Mouse (Mus musculus): ENCODE results near the gene Rgs7bp. TPM values are rescaled to one million over a fixed set of nuclear protein-coding genes. Genes with fewer than 3 reads are reported as not detected.
"Not testable (repeated sequence)": the region's sequence is repeated elsewhere in the genome, so short reads cannot be mapped to it uniquely, and the experiment has no call there.

Rgs7bp gene
- total RNA-seq, 2 experiments from 2014 or later, result 0.48 to 0.70 TPM

DNA sequence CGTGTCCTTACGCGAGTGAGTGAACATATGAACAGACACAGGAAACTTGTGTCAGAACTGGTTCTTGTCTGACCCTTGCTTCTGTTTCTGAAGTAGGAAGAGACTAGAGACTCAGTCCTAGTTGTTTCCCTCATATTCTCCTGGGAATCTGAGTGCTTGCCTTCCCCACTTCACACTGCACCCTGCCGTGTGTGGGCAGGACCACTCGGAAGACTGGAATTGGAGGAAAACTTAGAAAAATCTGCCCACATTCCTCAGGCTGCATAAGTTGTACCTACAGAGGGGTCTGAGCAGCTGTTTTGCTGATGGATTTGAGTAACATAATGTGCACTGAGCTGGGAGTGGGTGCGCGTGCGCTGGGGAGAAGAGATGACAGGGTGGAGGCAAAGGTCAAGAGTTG is 114.2 kb downstream of the Rgs7bp start:
- H3K27ac ChIP-seq, result peak overlapping the region; percentile 1; the same call in 1 of the 2 replicates
- intact Hi-C loops (cut with DNase I), result loop anchor here (2.0 kb wide), 2 partner anchors 132 to 656 kb away; no protein-coding TSS in a partner anchor
- TF ChIP-seq CTCF (IDR thresholded peaks at IDR 0.05), result no peak
- no peak for DNase-seq
- peak overlapping the region; percentile 48 for H3K4me3 ChIP-seq

DNA sequence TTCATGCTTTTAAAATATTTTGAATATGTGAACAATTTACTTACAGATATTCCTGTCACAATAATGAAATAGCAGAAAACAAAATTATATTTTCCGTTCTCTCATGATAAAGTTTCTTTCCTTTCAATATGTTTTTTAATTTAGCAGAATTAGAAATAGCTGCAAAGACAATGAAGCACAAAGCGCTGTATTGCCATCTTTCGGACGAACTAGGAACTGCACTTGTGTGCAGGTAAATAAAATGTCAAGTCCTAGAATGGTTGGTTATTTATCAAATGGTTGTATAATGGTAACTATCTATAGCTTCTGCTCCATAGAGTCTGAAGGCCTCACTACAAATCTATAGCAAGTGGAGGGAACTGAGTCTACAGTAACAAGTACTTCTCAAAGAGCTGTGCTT is 114.9 kb downstream of the Rgs7bp start:
- DNase-seq, result peak; percentile 58
- intact Hi-C loops (cut with DNase I), result loop anchor here (2.0 kb wide), 2 partner anchors 131 to 655 kb away; no protein-coding TSS in a partner anchor

DNA sequence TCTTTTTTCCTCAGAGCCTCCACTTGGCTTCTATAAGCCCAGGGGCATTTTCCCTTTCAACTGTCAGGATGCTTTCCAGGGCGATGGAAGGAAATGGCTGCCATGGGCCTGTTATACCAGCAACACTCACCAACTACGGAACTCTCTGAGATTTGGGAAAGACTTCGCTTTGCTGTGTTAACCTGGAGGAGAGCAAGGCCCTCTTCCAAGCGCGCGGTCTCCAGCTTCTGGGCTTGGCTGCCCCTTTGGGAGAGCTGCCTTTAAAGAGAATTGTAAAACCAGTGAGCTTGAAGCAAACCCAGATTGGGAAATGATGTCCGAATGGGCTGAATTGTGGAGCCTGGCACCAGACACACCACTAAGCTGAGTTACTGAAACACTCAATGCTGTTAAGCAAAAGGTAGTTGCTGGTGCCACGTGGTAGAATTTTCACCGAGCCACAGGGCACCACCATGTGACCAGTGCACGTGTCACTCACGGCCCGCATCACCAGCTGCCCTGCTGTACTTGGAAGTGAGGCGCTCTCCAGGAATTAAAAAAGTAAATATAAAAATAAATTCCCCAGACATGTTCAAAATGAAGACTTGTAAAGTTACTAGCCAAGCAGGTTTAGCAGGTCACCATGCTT is 115.7 kb downstream of the Rgs7bp start:
- Histone ChIP-seq H3K27ac (peak overlapping the region; percentile 31; the same call in 1 of the 2 replicates), H3K4me3 (no peak overlapping the region)
- no peak for TF ChIP-seq CTCF (IDR thresholded peaks at IDR 0.05)
- DNase-seq, result peak; percentile 26
- intact Hi-C loops (cut with DNase I), result no loop called here

More for the DNA sequence above, 114.9 kb downstream of the Rgs7bp start:
- peak; percentile 86 for TF ChIP-seq CTCF (IDR thresholded peaks at IDR 0.05)
- peak overlapping the region; percentile 31; the same call in 1 of the 2 replicates for H3K27ac ChIP-seq
- peak overlapping the region; percentile 48 for H3K4me3 ChIP-seq

DNA sequence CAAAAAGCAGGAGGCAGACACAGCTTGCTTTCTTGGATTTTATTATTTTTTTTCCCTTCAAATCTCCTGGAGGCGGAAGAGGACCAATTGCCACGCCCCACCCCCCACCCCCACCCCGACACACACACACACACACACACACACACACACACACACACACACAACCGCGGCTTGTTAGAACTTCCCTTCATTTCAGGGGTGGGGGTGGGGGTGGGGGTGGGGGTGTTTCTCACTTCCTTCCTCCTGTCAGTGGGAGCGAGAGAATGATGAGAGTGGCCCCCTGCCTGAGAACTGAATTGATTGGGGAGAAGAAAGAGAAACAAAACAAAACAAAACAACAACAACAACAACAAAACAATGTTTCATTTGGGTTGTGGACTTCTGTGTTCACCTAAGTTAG is 117.0 kb downstream of the Rgs7bp start:
- H3K4me3 ChIP-seq, result peak overlapping the region; percentile 26
- no peak for DNase-seq
- no peak overlapping the region for H3K27ac ChIP-seq
- intact Hi-C loops (cut with DNase I), result no loop called here
- TF ChIP-seq CTCF (IDR thresholded peaks at IDR 0.05), result no peak

DNA sequence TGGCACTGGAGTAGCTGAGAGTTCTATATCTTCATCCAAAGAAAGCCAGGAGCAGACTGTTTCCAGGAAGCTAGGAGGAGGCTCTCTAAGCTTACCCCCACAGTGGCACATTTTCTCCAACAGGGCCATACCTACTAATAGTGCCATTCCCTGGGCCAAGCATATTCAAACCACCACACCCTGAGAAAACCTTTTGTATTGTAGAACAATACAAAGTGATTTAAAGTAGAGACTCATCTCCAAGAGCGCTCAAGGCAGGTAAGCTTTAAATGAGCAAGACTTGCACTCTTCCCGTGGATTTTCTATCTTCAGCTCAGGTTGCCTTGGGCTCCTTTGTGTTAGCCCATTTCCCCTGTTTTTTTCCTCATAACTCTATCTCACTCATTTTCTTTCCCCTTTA is 118.1 kb downstream of the Rgs7bp start:
- no peak overlapping the region for H3K27ac ChIP-seq
- intact Hi-C loops (cut with DNase I), result no loop called here
- no peak for DNase-seq

DNA sequence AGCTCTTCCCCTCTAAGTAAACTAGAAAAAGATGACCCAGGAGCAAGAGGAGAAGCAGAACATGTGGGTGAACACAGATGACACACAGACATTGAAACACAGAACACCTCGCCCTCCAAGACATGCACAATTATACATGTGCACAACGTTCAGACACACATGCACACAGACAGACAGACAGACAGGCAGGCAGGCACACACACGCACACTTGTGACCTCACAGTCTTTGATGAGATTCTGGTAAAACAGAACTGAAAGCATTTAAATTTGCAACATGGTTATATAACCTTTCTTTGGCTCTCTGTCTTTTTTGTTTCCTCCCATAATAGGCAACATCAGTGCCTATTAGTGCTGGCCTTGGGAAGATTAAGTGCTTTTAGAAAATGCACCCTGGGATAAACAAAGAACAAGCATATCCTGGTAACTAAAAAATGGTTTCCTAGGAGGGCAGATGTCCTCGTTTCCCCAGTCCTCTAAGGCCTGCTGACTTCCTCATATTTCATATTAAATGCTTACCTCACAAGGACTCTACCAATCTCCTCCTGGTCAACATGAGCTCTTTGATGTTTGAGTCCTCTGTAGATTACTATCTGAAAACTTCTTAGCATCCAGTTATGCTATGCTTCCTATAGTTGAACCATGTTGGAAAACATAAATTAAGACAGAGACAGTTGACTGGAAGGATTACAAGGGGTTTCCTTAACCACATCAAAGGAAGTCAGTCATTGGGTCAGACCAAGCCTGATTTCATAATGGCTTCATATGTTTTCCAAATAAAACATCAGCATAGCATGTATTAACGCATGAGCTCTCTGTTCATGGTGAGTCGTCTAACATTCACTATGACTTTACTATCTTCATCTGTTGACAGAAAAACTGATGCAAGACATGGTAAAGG is 122.8 kb downstream of the Rgs7bp start:
- no peak overlapping the region for H3K27ac ChIP-seq
- no peak for DNase-seq
- TF ChIP-seq CTCF (IDR thresholded peaks at IDR 0.05), result no peak
- intact Hi-C loops (cut with DNase I), result no loop called here
- H3K4me3 ChIP-seq, result no peak overlapping the region

More for the DNA sequence above, 118.1 kb downstream of the Rgs7bp start:
- no peak for TF ChIP-seq CTCF (IDR thresholded peaks at IDR 0.05)
- H3K4me3 ChIP-seq, result no peak overlapping the region

DNA sequence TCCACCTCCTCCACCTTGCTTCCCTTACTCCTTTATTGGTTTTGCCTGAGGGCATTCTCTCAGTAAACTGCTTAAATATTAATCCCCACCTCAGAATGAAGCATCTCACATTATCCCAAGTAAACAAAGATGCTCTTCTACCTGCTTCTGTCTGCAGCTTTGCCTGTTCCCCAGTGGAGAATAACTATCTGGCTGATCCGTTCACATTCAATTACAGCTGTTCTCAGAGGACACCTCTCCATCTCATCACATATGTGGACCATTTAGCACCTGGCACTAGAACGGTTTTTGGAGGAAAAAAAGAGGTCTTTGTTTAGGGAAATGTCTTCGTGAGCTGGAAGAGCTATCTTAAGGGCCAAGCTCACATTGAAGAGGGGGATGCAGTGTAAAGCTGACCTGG is 123.9 kb downstream of the Rgs7bp start:
- no peak for DNase-seq
- TF ChIP-seq CTCF (IDR thresholded peaks at IDR 0.05), result no peak
- no peak overlapping the region for H3K27ac ChIP-seq

DNA sequence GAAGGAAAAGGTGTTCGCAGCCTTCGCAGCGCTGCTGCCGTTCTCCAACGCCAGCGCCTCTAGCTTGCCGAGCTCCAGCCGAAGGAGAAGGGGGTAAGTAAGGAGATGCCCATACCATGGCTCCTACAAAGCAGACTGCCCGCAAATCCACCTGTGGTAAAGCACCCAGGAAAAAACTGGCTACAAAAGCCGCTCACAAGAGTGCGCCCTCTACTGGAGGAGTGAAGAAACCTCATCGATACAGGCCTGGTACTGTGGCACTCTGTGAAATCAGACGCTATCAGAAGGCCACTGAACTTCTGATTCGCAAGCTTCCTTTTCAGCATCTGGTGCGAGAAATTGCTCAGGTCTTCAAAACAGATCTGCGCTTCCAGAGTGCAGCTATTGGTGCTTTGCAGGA is 136.1 kb downstream of the Rgs7bp start:
- DNase-seq, result no peak
- intact Hi-C loops (cut with DNase I), result no loop called here
- no peak overlapping the region for H3K27ac ChIP-seq
- peak; percentile 60 for TF ChIP-seq CTCF (IDR thresholded peaks at IDR 0.05)
- H3K4me3 ChIP-seq, result no peak overlapping the region

More for the DNA sequence above, 123.9 kb downstream of the Rgs7bp start:
- intact Hi-C loops (cut with DNase I), result no loop called here
- no peak overlapping the region for H3K4me3 ChIP-seq

DNA sequence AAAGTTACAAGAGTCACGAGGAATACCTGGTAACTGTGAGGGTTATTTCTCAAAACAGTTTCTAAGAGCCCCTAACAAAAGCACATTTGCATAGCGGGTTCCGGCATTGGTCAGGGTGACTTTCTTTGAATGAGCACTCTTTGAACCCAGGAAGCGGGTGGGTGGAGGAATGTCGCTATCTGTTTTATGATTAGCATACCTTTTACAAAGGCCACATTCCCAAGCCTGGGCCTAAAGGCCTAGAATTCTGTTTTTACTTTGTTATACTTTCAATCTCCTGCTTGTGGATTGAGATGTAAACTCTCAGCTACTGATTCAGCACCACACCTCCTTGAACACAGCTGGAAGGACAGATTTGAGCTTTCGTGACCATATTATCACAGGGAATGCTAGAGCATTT is 138.0 kb downstream of the Rgs7bp start:
- H3K4me3 ChIP-seq; intact Hi-C loops (cut with DNase I); DNase-seq; H3K27ac ChIP-seq: not testable (repeated sequence)

DNA sequence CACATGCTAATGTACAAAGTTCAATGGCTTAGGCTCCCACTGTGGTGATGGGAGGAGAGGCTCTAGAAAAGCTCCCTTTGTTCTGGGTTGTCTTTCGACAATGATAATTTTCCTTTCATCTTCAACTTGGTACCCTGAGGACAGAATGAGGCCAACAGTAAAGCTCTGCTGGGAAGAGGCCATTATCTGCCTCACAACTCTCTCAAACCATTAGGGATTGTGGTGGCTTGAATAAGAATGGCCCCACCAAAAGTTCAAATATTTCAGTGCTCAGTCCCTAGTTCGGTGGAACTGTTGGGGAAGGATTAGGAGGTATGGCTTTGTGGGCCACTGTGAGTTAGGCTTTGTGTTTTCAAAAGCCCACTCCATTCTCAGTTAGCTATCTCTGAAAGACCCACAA is 138.6 kb downstream of the Rgs7bp start:
- intact Hi-C loops (cut with DNase I), result no loop called here
- no peak for TF ChIP-seq CTCF (IDR thresholded peaks at IDR 0.05)
- Histone ChIP-seq H3K4me3 (no peak overlapping the region), H3K27ac (no peak overlapping the region)
- no peak for DNase-seq

DNA sequence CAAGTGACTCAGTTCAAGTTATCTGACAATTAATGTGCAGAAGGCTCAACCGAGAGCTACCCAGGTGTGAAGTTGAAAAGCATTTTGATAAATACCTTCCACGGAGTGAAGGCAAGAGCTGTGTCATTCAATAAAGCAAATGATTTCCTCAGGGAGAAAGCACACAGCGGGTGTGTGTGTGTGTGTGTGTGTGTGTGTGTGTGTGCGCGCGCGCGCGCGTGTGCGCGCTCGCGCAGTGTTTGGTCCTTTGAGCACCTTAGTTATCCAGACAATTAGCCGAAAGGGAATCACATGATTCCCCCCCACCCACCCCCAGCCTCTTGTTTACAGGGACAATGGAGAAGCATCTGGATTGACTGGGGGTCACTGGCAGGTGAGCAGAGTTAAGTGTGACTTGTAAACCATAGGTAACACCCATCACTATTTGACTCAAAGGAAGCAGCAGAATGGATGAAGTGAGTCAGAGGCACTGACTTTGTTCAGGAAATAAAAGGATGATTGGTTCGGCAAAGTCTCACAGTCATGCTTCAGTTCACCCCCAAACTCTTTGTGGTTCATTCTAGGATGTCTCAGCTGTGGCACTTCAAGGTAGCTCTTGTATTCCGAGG is 140.3 kb downstream of the Rgs7bp start:
- no peak overlapping the region for H3K27ac ChIP-seq
- DNase-seq, result no peak
- intact Hi-C loops (cut with DNase I), result no loop called here
- TF ChIP-seq CTCF (IDR thresholded peaks at IDR 0.05), result no peak
- no peak overlapping the region for H3K4me3 ChIP-seq

DNA sequence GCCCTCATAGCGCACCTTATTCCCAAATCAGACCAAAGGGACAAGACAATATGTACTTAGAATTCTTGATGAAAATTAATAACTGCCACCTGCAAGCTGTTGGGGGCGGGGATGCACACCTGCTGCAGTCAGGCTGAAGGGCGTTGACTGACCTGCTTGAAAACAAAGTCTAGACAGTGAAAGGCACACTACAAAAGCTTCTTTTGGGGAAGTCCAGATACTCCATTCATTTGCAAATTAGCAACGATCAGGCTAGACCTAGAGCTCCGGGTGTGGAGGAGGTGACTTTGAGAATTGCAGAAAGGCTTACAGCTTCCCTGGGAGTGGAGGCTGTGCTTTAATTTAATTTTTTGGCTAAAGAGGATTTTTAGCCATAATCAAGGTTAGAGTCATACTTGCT is 143.1 kb downstream of the Rgs7bp start:
- H3K4me3 ChIP-seq; intact Hi-C loops (cut with DNase I); DNase-seq; H3K27ac ChIP-seq: not testable (repeated sequence)

DNA sequence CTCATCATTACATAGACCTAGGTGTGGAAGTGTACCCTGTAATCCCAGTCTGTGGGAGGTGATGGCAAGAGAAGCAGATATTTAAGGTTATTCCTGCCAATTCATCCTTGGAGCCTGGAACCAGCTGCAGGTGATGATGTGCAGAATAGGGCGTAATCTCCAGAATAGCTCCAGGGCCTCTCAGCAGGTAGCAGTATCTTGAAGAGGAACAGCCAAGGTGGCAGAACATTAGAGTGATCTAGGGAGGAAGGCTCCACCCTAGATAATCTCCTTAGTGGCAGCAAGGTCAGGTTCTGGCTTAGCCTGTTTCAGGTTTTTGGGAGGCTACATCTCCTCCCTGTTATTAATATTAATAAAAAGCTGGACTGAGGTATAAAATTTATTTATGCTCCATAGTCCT is 143.7 kb downstream of the Rgs7bp start:
- intact Hi-C loops (cut with DNase I); DNase-seq; H3K4me3 ChIP-seq; H3K27ac ChIP-seq: not testable (repeated sequence)

Measured in gastrocnemius, adult 2 months (tissue).